Mouse (Mus musculus) urinary bladder, postnatal 10 days (tissue): ENCODE data around the gene Thap2.

Source experiments
- DNase-seq: peaks from one replicate; pipeline ENCODE4 v3.0.0; 2022; ENCODE audit warnings: low spot score

The Thap2 gene

DNA sequence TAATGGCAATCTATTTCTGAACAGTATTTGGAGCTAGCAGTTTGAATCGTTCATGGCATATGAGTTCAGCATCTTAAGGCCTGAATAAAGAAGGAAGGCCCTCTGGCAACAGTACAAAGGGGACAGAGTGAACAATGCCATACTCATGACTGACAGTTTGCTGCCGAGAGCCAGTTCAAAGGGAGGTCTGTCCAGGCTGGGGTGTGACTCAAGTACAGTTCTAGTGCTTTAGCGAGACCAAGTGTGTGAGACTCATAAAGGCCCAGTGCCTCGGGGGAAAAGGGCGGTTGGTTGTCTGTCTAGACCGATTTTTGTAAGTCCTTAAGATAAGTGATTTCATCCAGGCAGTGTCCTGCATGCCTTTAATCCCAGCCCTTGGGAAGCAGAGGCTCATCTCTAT is 29.7 kb downstream of the Thap2 start:
- no peak for DNase-seq

- no peak for DNase-seq
Observed at GRCm38 (mm10) chr10:115350810-115351397, 33.3 kb downstream of the Thap2 start.

- no peak for DNase-seq
Observed at GRCm38 (mm10) chr10:115349509-115349908, 34.7 kb downstream of the Thap2 start.

DNA sequence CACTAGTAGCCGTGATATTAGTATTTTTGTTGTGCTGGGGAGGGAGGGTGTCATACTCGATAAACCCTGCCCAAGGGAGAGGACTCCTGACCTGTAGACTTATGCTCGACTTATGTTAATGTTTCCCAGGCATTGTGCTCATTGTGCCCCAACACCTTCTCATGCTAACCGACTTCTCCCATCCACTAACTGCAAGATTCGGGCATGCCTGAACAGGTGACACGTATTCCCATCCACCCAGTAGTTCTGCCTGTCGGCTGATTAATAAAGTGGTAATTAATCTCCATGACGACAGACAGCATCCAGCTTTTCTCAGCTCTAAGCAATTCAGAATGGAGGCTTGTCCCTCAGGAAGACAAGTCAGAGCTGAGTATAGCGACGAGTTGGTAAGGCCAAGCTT is 35.2 kb downstream of the Thap2 start:
- no peak for DNase-seq

- DNase-seq, result no peak
Observed at GRCm38 (mm10) chr10:115348131-115348530, 36.1 kb downstream of the Thap2 start.

DNA sequence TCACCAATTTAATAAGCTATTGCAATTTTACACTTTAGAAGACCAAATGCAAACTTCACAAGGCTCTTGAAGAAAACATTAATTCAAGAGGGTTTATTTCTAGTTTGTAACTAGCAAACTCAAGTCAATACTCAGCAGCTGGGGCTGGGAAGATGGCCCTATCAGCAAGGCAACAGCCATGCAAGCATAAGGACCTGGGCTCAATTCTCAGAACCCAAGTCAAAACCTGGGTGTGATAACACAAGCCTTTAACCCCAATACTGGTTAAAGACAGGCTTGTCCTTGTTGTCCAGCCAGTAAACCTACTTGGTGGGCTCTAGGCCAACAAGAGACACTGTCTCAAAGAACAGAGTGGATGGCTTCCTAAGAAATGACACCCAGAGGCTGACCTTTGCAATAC is 37.8 kb downstream of the Thap2 start:
- no peak for DNase-seq

- DNase-seq, result no peak
Observed at GRCm38 (mm10) chr10:115342771-115343425, 41.3 kb downstream of the Thap2 start.

DNA sequence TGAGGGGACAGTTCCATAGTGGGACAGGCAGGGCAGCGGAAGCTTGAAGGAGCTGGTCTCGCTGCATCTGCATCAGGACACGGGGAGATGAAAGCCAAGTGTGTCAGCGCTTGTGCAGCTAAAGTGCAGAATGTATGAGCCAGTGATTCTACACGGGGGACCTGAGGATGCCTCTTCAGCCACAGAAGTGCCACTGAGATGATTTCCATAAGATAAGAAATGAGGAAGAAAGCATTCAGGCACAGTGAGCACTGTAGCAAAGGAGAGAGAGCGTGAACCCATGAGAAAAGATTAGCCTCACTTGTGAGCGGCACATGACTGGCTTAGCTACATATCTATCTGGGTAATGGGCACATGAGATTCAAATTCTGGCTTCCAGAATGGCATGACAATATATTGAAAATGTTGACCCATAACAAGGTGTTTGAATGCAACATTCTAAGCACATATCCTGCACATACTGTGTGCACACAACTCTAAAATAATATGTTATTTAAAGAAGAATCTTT is 44.4 kb downstream of the Thap2 start:
- no peak for DNase-seq

- no peak for DNase-seq
Observed at GRCm38 (mm10) chr10:115336901-115337300, 47.3 kb downstream of the Thap2 start.

DNA sequence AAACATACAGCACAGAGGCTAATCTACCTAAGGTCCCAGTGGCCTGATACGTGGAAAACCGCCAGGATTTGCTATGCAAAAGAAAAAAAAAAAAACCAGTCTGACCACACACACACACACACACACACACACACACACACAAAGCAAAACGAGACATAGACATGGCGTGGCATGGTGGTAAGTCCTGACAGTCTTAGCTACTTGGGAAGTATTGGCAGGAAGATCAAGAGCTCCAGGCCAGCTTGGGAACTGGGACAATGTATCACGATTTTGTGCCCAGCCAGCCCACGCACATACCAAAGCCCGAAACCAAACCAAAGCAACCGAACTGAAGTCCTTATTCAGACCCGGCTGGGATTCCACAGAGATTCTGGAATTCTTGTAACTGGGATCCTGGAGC is 50.7 kb downstream of the Thap2 start:
- DNase-seq, result no peak

GRCm38 (mm10) chr10:115332997-115333396 is 51.2 kb downstream of the Thap2 start:
- DNase-seq, result no peak

DNA sequence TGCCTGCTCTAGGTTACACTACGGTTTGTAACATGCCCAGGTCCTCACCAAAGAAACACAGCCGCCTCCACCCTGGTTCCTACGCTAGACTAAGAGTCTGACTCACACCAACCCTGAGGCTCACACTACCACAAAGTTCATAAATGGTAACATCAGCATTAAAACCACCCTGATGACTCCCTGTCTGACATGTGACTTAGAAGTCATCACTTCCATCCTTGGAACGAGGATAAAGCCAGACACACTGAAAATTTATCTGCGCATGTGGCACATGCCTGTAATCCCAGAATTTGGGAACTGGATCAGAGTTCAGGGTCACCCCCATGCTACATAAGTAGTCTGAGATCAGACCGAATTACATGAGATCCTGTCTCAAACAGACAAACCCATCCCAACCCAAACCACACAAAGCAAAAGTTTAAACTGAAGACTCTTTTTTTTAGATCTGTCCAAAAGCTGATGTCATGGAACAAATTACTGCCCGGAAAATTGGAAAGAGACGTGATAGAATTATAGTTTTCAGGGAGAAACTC is 51.8 kb downstream of the Thap2 start:
- no peak for DNase-seq

GRCm38 (mm10) chr10:115329010-115329530 is 55.2 kb downstream of the Thap2 start:
- DNase-seq, result no peak

DNA sequence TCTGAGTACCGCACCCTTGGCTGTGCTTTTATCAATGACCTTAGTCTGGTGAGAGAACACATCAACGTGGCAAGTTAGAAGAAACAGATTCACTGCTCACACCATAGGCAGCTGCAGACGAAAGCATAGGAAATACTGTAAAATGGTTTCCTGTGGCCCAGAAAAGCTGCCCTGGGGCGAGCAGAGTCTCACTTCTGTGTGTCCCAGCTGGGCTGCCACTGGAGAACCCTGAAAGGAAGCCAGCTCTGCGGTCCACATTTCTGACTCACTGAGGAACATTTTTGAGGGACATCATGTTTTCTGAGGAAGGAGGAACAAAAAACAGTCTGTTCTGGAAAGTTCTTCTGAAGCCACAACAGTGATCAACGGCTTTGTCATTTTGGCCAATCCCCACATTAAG is 55.7 kb downstream of the Thap2 start:
- no peak for DNase-seq

DNA sequence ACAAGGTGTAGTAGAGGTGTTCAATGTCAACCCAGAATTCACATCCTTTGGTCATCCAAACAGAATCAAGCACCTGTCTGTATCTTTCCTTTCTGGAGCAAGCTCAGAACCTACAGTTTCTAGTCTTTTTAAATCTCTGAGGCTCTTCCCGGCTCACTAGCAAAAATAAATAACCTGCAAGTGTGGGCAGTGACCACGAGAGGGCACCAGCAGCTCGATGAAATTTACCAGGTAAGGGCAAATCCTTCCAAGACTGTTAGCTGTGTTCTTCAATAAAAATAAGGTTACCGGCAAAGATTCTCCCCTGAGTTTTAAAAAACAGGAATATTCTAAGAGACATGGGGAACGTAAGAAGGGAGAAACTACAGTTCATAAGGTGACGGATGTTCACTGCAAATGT is 60.9 kb downstream of the Thap2 start:
- no peak for DNase-seq

GRCm38 (mm10) chr10:115321317-115322035 is 62.8 kb downstream of the Thap2 start:
- DNase-seq, result no peak
